Mouse (Mus musculus) lung, adult 2 months (tissue): ENCODE results near the gene Phlda2. TPM values are rescaled to one million over a fixed set of nuclear protein-coding genes. Genes with fewer than 3 reads are reported as not detected.

Experiments used
- DNase-seq: peaks from one replicate; pipeline ENCODE4 v3.0.0; 2022
- H3K4me1 ChIP-seq: fragments of 200-500 bp; 2 replicates; pipeline ENCODE4 v1.6.1; 2011; ENCODE audit warnings: low read length; ENCODE audit not compliant: control insufficient read depth, insufficient read depth
- H3K4me3 ChIP-seq: fragments of 200-500 bp; replicated peaks from 2 replicates; pipeline ENCODE3; 2011; ENCODE audit warnings: low read depth, mild to moderate bottlenecking, control low read depth, low read length; ENCODE audit errors: extremely low read depth
- CTCF ChIP-seq: fragments of 200-500 bp; IDR thresholded peaks from 2 replicates; pipeline ENCODE4 v1.5.1; 2011; ENCODE audit warnings: mild to moderate bottlenecking, low read length, control low read depth; ENCODE audit not compliant: insufficient read depth
- POLR2A ChIP-seq: fragments of 200-500 bp; IDR thresholded peaks from 2 replicates; pipeline ENCODE4 v1.6.1; 2011; ENCODE audit warnings: low read depth, mild to moderate bottlenecking, control low read depth, low read length, borderline replicate concordance; ENCODE audit errors: extremely low read depth
- WGBS: fragments of 180-500 bp; shearing (Covaris S2); methylation state at CpG from one replicate; pipeline ENCODE4 v1.1.7; 2018; 5-methylcytosine and 5-hydroxymethylcytosine counted together
- polyA plus RNA-seq: library from polyadenylated mRNA; depleted of rRNA; stranded (reverse); fragments of >200 nt; gene quantifications from 2 replicates; pipeline ENCODE4 v1.2.3, GENCODE M21; 2012

The Phlda2 gene
- polyA plus RNA-seq, 1 experiment: 6.1 TPM

- no peak for DNase-seq
- WGBS: 53% methylated on average over 5 of the region's 5 CpGs
- Histone ChIP-seq H3K4me3 (no peak overlapping the region), H3K4me1 (no peaks in the 10 kb centered on the region)
- TF ChIP-seq POLR2A (no peak), CTCF (no peak)
Observed at GRCm38 (mm10) chr7:143481806-143482387, 21.1 kb downstream of the Phlda2 start.

GRCm38 (mm10) chr7:143480498-143480897, 22.5 kb downstream of the Phlda2 start:
- DNase-seq: peak; percentile 74
- WGBS: 27% methylated on average over 13 of the region's 13 CpGs

GRCm38 (mm10) chr7:143477800-143478199, 25.1 kb downstream of the Phlda2 start:
- WGBS: 88% methylated on average over 5 of the region's 5 CpGs
- no peak overlapping the region for H3K4me3 ChIP-seq
- DNase-seq: no peak
- TF ChIP-seq CTCF: no peak
- TF ChIP-seq POLR2A: no peak
- H3K4me1 ChIP-seq: peaks cover 2% of the 10 kb centered on the region; the same call in 1 of the 2 replicates

More at GRCm38 (mm10) chr7:143480498-143480897, 22.5 kb downstream of the Phlda2 start:
- TF ChIP-seq POLR2A: no peak
- TF ChIP-seq CTCF: peak; percentile 54
- no peak overlapping the region for H3K4me3 ChIP-seq
- no peaks in the 10 kb centered on the region for H3K4me1 ChIP-seq

GRCm38 (mm10) chr7:143476702-143477335, 26.1 kb downstream of the Phlda2 start:
- TF ChIP-seq CTCF: no peak
- no peak for TF ChIP-seq POLR2A
- WGBS: 81% methylated on average over 3 of the region's 3 CpGs
- Histone ChIP-seq H3K4me1 (peaks cover 2% of the 10 kb centered on the region; the same call in 1 of the 2 replicates), H3K4me3 (no peak overlapping the region)
- no peak for DNase-seq

GRCm38 (mm10) chr7:143475876-143476275, 27.1 kb downstream of the Phlda2 start:
- no peak for DNase-seq
- peaks cover 2% of the 10 kb centered on the region; the same call in 1 of the 2 replicates for H3K4me1 ChIP-seq
- no peak for TF ChIP-seq CTCF
- TF ChIP-seq POLR2A: no peak
- no peak overlapping the region for H3K4me3 ChIP-seq
- WGBS: 59% methylated on average over 11 of the region's 11 CpGs

- WGBS: 36% methylated on average over 10 of the region's 10 CpGs
- H3K4me1 ChIP-seq: peaks cover 2% of the 10 kb centered on the region; the same call in 1 of the 2 replicates
- TF ChIP-seq CTCF (no peak), POLR2A (no peak)
- no peak for DNase-seq
- no peak overlapping the region for H3K4me3 ChIP-seq
Observed at GRCm38 (mm10) chr7:143474811-143475210, 28.1 kb downstream of the Phlda2 start.

GRCm38 (mm10) chr7:143473347-143474101, 29.4 kb downstream of the Phlda2 start, which contains the start of gene Slc22a18:
Gene Slc22a18, plus strand, starts transcription at chr7:143473736.
- WGBS: 23% methylated on average over 4 of the region's 4 CpGs
- no peak for TF ChIP-seq CTCF
- peak; percentile 61; the same call in 1 of the 2 replicates for TF ChIP-seq POLR2A
- Histone ChIP-seq H3K4me3 (peak within 1 kb of the TSS; percentile 11), H3K4me1 (peaks cover 2% of the 10 kb centered on the region; the same call in 1 of the 2 replicates)
- peak; percentile 51 for DNase-seq

GRCm38 (mm10) chr7:143469946-143470345, 33.0 kb downstream of the Phlda2 start:
- Histone ChIP-seq H3K4me3 (no peak overlapping the region), H3K4me1 (peaks cover 2% of the 10 kb centered on the region; the same call in 1 of the 2 replicates)
- peak; percentile 75 for DNase-seq
- TF ChIP-seq POLR2A (no peak), CTCF (peak; percentile 91)
- WGBS: 9% methylated on average over 8 of the region's 8 CpGs

- Histone ChIP-seq H3K4me3 (no peak overlapping the region), H3K4me1 (no peaks in the 10 kb centered on the region)
- TF ChIP-seq CTCF (no peak), POLR2A (no peak)
- no peak for DNase-seq
- WGBS: 38% methylated on average over 6 of the region's 6 CpGs
Observed at GRCm38 (mm10) chr7:143467714-143468113, 35.2 kb downstream of the Phlda2 start.
